Mouse (Mus musculus): ENCODE measurements around the gene Crtc1.
A peak's percentile ranks its signal among the peaks of the same experiment; 100 is the strongest.

The Crtc1 gene

DNA sequence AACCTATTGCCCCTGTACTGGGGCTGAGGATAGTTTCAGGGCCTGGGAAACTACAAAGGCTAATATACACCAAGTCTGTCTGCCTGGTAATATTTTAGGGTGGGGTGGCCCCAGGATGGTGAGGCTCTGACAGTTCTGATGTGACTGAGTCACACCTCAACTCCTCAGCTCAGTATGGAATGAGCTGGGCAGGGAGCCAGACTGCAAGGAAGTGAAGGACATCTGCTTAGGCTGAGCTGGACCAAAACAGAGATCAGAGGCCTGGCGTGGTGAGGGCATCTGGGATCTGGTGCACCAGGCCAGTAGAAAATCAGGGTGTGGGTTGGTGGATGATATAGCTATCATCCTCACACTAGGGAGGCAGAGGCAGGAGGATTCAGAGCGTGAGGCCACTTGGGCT lies 49.7 kb downstream of the Crtc1 start:
- no peak for DNase-seq (ENCODE audit: low spot score)

DNA sequence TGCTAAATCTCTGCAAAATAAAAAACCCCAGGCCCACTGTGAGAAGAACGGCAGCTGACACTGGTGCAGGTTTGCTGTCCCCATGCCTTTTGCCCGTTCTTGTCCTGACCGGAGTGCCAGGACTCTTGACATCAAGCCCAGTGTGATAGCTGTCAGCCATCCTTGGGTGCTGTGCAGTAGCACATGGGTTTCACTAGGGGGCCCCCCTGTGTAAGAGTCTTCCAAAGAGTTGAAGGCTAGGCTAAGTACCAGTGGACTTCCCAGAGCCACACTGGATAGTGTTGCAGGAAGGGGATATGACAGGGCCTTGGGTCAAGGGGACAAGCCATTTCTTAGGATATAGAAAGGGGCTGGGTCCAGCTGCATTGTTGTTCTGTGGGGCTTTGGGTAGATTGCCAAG lies 56.1 kb downstream of the Crtc1 start:
- DNase-seq (ENCODE audit: low spot score), result peak; percentile 63

DNA sequence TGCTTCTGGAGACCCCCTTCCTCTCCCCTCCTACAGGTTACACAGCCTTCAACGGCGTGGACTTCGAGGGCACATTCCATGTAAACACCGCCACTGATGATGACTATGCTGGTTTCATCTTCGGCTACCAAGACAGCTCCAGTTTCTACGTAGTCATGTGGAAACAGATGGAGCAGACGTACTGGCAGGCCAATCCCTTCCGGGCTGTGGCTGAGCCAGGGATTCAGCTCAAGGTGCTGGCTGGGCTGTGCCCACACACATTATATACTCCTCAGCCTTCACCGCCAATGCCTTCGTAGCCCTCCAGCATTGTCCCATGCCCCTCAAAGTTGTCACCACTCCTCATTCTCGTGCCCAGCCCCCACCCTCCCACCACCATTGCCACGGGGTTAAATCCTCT lies 59.3 kb downstream of the Crtc1 start:
- DNase-seq (ENCODE audit: low spot score), result no peak

DNA sequence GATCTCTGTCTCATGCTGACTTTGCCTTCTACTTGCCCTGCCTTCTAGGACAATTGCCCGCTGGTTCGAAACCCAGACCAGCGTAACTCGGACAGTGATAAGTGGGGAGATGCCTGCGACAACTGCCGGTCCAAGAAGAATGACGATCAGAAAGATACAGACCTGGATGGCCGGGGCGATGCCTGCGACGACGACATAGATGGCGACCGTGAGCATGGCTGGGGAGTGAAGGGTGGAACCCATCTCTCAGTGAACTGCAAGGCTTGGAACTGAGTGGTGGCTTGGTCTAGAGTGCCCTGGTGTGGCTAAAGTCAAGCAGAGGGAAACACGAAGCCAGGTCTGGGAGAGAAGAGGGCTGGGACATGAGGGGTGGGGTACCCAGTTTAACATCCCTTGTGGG lies 62.3 kb downstream of the Crtc1 start:
- DNase-seq (ENCODE audit: low spot score), result no peak

DNA sequence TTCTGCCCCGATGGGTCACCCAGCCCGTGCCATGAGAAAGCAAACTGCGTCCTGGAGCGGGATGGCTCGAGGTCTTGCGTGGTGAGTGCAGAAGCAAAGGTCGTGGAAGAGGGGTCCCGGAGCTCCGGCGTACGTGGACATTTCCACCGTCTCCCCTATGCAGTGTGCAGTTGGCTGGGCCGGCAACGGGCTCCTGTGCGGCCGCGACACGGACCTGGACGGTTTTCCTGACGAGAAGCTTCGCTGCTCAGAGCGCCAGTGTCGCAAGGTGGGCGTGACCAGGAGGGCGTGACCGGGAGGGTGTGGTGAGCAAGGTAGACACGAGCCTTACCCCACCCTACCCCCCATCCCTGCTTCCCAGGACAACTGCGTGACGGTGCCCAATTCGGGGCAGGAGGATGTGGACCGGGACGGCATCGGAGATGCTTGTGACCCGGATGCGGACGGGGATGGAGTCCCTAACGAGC lies 63.1 kb downstream of the Crtc1 start:
- DNase-seq (ENCODE audit: low spot score), result no peak

DNA sequence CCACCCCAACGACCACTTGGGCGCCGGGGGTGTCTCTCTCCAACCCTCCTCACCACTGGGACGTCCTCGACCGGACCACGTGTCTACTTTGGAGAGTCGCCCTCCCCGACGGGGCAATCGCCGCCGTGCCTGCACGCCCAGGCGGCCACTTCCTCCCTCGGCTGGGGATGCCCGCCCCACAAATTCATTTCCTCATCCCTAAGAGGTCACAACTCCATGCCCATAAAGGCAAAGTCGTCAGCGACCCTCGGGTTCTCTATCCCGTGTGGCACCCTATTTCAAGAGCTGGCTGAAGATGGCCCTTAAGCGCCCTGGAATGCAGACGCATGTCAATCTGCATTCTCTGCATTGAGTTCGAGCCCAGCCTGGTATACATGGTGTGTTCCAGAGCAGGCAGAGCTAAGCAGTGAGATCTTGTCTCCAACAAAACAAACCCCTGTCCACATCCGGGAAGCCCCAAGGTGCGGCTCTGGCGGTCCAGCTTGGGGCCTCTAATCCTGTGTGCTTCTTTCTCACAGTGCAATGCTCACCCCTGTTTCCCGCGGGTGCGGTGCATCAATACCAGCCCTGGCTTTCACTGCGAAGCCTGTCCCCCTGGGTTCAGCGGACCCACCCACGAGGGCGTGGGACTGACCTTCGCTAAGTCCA lies 64.0 kb downstream of the Crtc1 start:
- DNase-seq (ENCODE audit: low spot score), result no peak

DNA sequence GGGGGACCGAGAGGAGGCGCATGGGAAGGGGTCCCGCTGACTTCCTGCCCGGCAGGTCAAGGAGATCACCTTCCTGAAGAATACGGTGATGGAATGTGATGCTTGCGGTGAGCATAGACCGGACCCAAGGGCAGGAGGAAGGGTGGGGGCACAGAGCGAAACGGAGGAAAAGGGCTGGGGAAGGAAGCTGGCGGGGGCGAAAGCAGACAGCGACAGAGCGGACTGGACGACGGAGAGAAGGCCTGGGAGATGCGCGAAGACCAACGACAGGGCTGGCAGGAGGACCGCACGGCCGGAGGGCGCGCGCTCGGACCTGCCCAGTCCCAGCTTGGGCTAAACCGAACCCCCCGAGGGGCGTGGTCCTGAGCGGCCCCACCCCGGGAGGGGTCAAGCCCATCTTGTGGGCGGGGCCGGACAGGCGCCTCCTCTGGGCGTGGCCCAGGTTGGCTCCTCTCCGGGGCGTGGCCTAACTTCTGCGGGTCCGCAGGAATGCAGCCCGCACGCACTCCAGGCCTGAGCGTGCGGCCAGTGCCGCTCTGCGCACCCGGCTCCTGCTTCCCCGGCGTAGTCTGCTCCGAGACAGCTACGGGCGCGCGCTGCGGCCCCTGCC lies 65.0 kb downstream of the Crtc1 start:
- DNase-seq (ENCODE audit: low spot score), result peak; percentile 80

DNA sequence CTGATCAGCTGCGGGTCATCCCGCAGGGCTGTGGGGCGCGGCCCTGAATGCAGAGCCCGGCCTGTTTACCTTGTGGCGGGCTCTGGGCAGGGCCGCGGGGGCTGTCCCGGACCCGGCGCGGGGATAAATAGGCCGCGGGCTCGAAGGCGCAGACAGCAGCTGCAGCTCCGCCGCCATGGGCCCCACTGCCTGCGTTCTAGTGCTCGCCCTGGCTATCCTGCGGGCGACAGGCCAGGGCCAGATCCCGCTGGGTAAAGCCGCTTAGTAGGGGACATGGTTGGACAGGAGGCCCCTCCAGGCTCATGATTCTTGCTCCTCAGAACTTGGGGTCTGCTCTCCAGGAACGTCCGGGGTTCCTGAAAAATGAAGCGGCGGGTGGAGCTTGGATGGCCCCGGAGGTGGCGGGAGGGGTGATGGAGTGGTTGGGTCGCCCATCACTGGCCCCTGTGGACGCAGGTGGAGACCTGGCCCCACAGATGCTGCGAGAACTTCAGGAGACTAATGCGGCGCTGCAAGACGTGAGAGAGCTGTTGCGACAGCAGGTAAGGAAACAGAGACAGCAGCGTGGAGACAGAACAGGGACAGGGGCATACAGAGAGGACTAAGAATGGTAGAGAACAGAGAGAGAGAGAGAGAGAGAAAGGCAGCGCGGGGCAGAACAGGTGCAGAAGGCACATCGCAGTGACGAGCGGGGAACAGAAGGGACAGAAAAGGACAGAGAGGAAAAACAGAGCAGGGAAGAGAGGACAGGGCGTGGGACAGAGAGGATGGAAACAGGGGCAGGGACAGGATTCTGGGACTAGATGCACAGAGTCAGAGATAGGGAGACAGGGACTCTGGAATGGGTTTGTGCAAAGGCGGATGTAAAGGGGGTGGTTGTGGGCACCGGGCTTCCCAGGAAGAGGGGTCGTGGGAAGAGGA lies 65.7 kb downstream of the Crtc1 start, which contains the start of gene Comp:
Gene Comp (plus strand): TSS at position 162 of the 921 bp plus-strand sequence.
- DNase-seq (ENCODE audit: low spot score), result no peak

DNA sequence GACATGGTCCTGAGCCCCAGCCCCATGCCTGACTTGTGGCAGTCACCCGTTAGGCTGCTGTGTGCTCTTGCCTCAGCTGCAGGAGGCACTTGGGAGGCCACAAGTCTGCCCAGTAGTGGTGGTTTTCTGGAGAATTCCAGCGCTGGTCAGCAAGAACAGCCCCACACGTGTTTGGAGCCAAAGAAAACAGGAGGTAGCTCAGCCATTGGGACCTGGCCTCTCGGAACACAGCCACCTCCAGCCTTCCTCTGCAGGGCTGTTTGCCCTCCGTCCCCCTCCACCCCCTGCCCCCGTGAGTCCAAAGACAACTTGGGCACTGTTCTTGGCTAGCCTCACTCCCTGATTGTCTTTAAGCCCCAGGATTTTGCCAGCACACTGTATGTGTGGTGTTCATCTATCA lies 67.4 kb downstream of the Crtc1 start:
- DNase-seq (ENCODE audit: low spot score), result no peak

DNA sequence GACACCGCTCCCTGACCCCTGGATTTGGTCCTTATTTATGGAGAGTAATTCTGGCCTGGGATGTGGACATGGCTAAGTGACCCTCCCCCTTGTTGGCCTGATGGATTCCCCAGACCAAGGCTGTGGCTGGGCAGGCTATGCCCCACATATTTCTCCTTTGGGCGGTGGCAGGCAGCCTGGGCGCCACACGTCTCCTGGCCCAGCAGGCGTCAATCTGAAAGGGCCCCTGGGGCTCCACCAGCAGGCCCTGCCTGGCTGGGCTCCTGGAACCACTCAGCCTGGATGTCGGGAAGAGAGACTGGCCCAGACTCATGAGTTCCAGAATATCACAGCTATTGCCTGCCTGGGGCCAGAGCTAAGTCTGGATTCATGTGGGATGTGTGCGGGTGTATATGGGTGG lies 68.9 kb downstream of the Crtc1 start:
- DNase-seq (ENCODE audit: low spot score), result no peak

DNA sequence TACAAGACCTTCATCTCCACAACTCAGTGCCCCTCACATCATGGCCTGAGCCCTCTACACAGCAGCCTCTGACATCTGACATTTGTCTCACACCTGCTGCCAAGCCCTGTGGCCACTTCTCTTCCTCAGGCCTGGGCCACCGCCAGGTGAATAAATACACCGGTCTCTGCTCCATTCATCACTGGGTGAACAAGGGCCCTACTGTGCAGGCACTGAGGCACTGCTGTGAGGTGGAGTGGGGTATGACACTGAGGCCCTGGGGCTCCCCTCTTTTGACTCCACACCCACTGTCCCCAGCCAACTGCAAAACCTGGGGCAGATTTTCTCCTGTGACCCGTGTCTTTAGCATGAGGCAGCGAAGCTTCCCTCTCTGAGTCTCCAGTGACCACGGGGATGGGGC lies 72.8 kb downstream of the Crtc1 start:
- no peak for DNase-seq (ENCODE audit: low spot score)

DNA sequence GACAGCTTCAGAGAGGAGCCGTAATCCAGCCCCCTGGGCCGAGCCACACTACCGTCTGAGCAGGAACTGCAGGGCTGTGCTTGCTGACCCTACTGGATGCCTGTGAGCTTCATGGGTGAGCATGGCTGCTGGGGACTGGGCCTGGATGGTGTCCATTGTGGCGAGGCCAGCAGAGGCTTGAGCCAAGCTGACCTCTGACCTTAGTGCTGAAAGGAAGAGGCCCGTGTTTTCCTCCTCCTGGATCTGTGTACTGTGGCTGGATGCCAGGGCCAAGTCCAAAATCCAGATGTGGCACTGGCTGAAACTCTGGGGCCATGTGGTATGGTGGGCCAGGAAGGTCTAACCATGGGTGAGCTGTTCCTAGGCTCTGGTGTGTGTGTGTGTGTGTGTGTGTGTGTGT lies 75.3 kb downstream of the Crtc1 start:
- no peak for DNase-seq (ENCODE audit: low spot score)

DNA sequence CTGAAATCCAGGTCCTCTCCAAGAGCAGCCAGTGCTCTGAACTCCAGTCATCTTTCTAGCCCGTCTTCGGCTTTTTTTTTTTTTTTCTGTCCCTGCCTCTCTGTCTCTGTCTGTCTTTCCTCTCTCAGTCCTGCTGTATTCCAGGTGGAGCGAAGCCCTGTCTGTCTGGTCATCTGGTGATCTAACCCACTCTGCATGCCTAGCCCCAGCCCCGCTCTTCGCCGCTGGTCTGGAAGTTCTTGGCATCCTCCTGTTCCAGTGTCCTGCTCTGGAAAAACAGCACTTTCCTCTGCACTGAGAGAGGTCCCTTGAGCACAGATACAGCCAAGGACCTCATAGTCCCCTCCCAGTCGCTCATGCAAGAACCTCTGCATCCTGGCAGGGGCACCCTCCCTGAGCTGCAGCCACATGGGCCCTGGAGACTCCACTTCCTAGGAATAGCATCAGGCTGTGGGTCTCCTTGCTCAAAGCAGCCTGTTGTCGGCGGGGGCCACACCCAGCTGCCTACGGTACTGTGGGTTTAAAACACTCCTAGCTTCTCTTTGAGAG lies 77.8 kb downstream of the Crtc1 start:
- DNase-seq (ENCODE audit: low spot score), result no peak

DNA sequence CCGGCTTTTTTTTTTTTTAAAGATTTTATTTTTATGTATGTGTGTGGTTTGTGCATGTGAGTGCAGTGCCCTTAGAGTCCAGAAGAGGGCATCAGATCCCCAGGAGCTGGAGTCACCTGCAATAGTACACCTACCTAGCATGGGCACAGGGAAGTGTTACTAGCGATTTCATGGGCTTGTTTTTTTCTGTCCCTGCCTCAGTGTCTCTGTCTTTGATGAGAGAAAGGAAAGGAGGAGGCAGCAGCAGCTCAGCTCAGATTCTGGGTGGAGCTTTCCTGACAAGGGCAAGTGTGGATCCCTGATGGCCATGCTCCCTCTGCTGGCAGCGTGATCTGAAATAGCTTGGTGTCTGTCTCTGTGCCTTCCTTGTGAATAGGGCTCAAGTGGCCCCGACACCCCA lies 78.6 kb downstream of the Crtc1 start:
- no peak for DNase-seq (ENCODE audit: low spot score)

DNA sequence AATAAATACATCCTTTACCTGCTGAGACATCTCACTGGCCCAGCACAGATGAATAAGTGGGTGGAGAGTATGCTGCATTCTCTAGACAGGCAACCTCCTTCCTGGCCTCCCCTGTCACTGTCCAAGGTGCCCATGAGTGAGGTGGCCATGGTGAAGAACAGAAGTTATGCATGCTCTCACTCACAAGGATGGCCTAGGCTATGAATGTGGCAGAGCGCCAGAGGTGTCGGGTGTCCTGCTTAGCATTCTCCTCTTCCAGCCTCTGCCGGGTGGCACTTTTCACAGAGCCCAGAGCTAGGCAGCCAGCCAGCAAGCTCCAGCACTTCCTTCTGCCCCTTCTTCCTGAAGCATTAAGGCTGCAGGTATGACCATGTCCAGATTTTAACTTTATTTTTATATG lies 80.0 kb downstream of the Crtc1 start:
- no peak for DNase-seq (ENCODE audit: low spot score)

DNA sequence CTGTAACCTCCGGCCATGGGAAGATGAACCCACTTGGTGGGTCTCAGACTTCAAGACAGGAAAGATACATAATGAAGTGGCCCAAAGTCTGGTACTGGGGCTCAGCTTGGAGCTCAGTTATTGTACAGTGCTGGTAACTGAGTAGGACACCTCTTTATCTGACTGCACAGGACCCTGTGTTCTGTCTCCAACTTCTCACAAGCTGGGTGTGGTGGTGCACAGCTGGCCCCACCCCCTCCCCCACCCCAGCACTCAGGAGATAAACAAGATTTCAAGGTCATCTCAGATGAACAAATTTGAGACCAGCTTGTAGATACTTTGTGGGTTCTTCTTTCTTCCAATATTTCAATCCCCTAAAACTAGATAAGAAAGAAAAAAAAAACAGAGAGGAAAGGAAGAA lies 83.3 kb downstream of the Crtc1 start:
- no peak for DNase-seq (ENCODE audit: low spot score)

DNA sequence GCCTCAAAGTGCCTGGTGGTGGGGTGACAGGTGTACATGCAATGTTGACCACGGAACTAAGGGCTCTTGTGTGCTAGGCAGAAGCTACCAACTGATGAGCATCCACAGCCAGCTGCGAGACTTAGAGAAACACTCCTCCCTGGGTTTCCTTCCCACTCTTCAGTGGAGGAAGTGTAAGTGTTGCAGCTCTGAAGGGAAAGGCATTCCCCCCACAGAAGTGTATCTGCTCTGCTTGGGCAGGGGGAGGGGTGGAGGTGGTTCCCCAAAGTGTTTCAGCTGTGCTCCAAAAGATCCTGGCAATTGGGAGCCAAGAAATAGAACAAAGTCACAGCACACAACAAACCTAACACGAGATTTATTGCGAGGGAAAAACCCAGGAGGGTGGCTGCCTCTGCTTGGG lies 85.4 kb downstream of the Crtc1 start:
- DNase-seq (ENCODE audit: low spot score), result no peak

DNA sequence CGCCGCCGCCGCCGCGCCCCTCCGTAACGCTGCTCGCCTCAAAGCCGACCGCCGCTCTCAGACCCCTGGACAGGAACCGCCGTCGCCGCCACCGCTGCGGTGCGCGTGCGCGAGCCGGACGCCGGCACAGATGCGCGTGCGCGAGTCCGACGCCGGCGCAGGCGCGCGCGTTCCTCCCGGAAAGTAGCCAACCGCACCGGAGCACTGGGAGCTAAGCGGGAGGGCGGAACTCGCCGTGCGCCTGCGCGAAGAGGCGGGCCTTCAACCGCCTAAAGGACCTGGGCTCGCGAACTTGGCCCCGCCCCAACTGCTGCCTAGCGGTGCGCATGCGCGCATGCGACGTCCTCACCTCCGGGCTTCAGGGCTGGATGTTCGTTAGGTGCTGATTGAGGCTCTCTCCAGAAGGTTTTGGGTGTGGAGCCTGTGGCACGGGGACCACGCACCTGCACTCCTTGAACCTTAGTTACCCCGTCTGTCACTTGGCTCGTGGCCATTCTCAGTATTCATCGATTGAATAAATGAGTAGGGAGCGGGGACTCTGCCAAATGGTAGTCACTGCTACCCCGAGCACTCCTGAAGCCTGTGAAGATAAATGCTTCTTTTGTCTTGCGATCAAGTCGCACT lies 86.1 kb downstream of the Crtc1 start, which contains the start of gene Upf1:
Gene Upf1 (minus strand): TSS at position 85 of the 624 bp plus-strand sequence.
- peak; percentile 100 for DNase-seq (ENCODE audit: low spot score)

DNA sequence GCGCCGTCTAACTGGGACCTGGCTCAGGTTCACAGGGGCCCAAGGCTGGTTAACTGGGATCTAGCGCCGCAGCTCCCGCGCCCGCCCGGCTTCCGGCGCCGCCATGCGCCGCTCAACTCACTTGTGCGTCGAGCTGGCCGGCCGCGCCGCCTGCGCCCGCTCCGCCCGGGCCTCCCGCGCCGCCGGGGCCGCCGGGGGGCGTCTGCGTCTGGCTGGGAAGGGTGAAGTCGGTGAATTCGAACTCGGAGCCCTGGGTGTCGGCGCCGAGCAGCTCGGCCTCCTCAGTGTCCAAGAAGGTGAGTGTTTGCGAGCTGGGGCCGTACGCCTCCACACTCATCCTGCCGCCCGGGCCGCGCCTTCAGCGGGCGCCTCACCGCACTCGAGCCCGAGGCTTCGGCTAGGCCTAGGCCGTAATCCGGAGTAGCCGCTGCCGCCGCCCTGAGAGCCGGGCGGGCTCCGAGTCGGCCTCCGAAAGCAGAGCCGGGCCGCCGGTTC lies 86.7 kb downstream of the Crtc1 start:
- no peak for DNase-seq (ENCODE audit: low spot score)

DNA sequence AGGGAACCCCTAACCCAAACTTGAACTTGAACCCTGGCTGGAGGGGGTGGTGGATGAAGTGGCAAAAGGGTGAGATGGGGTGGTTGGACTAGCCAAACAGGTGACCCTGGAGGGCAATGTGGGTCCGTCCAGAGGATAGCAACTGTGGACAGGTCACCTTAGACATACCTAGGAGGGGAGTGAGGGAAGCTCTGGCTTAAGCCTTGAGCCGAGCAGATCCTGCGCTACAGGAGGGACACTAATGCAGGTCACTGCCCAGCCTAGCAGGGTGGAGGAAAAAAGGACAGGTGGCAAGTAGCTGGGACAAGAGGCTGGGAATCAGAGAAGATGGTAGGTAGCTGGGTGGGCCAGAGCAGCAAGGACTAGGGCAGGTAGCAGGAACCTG lies 87.4 kb downstream of the Crtc1 start:
- DNase-seq (ENCODE audit: low spot score), result no peak

DNA sequence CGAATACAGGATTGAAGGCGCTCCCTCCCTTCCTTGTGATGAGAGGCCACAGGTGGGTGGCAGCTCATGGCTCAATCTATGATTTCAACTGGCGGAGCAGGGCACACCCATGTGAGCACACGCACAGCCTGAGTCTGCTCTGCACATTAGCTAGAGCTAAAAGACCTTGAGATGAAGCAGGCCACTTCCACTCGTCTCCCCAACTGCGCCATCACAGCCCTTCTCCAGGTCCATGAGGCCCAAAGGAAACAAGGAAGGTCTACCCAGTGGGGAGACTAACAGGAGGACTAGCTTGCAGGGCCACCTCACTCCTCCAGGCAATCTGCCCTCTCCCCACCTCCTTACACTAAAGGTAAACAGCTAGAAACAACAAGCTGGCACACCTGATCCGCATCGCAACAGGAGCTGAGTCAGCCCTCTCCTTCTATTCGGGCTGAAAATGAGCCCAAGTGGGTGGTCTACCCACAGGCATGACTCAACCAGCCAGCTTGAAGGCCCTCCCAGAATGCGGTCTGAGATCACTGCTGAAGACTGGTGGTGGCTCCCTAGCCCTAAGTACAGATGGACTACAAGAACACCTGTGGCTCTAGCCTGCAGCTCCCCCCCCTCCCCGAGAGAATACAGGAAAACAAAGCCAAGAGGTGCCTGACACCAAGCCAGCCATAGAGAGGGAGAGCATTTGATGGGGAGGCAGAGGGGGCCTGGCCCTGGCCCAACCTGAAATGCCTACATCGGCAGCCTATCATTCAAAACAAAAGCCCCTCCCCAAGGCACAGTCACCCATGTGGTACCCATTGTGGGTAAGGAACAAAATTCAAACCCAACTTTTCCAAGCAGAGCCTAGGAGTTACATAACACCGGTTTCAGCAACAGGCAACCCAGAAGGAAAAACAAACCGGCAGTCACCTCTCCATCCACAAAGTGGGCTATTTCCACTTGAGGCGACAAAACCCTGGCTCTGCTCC lies 88.1 kb downstream of the Crtc1 start:
- no peak for DNase-seq (ENCODE audit: low spot score)
